Mouse (Mus musculus) erythroblast, embryonic 14.5 days (primary cell): ENCODE measurements around the gene Klhl41.

Experiments
- GATA1 ChIP-seq: IDR thresholded peaks from 2 replicates; pipeline ENCODE4 v1.6.1; 2012; ENCODE audit warnings: low read length, inconsistent platforms, mixed read lengths
- TAL1 ChIP-seq: IDR thresholded peaks from 3 replicates; pipeline ENCODE4 v1.6.1; 2012; ENCODE audit warnings: low read length, inconsistent platforms, mixed read lengths

DNA sequence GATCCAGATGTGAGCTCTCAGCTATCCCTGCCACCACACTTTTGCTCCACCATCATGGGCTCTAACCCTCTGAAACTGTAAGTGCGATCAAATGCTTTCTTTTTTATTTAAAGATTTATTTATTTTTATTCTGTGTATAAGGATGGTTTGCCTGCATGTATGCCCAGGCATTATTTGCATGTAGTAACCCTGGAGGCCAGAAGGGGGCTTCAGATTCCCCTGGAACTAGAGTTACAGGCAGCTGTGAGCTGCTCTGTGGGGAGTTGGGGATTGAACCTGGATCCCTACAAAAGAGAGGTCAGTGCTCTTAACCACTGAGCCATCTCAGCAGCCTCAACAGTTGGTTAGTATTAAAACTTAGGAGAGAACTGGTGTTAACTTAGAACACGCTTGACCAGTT lies 38.5 kb upstream of the Klhl41 start:
- TF ChIP-seq GATA1 = no peak
- TF ChIP-seq TAL1 = no peak
